Mouse (Mus musculus): Measurements from ENCODE around the gene Mospd2. TPM values are rescaled to one million over a fixed set of nuclear protein-coding genes. Genes with fewer than 3 reads are reported as not detected.

Gene Mospd2
- total RNA-seq (2021), result 10 to 100 TPM; 11.2 to 13.0 TPM
- long read RNA-seq, experiment 1, partial matches to known transcripts, result 0 of 2 reads
- long read RNA-seq, experiment 1, other reads (novel, unspliced or antisense), result 0 of 2 reads
- long read RNA-seq, experiment 2, partial matches to known transcripts, result 0 of 2 reads
- long read RNA-seq, experiment 2, other reads (novel, unspliced or antisense), result 0 of 2 reads

GRCm38 (mm10) chrX:164980193-164980775, at the start of gene Mospd2, which contains the start of gene Fancb:
Gene Mospd2, minus strand, starts transcription at chrX:164980375.
Gene Fancb, plus strand, starts transcription at chrX:164980592.
- DNase-seq, result peak; percentile 86 to 97

GRCm38 (mm10) chrX:165004779-165005324, 24.7 kb upstream of the Mospd2 start, which contains the start of gene Gm17604:
Gene Gm17604, minus strand, starts transcription at chrX:165004829.
- no peak for DNase-seq

- DNase-seq, result peak; percentile 7 to 29
Observed at GRCm38 (mm10) chrX:165003141-165003540, 23.0 kb upstream of the Mospd2 start.

- no peak for DNase-seq
Observed at GRCm38 (mm10) chrX:164978866-164979265, 1.3 kb downstream of the Mospd2 start.

- no peak for DNase-seq
Observed at GRCm38 (mm10) chrX:164971206-164971605, 9.0 kb downstream of the Mospd2 start.

GRCm38 (mm10) chrX:164965750-164966448, 14.3 kb downstream of the Mospd2 start:
- no peak for DNase-seq

GRCm38 (mm10) chrX:164952601-164953375, 27.4 kb downstream of the Mospd2 start:
- peak; percentile 35 to 69 for DNase-seq

- DNase-seq, result peak; percentile 18 to 59
Observed at GRCm38 (mm10) chrX:164951858-164952576, 28.2 kb downstream of the Mospd2 start.

GRCm38 (mm10) chrX:164941540-164941939, 38.6 kb downstream of the Mospd2 start:
- peak in 1 of 2 experiments; percentile 26 for DNase-seq

GRCm38 (mm10) chrX:164912993-164913392, 67.2 kb downstream of the Mospd2 start:
- no peak for DNase-seq

- no peak for DNase-seq
Observed at GRCm38 (mm10) chrX:164912186-164912585, 68.0 kb downstream of the Mospd2 start.

GRCm38 (mm10) chrX:164901847-164902246, 78.3 kb downstream of the Mospd2 start:
- no peak for DNase-seq

- no peak for DNase-seq
Observed at GRCm38 (mm10) chrX:164899805-164900204, 80.4 kb downstream of the Mospd2 start.

GRCm38 (mm10) chrX:164886260-164886659, 93.9 kb downstream of the Mospd2 start:
- no peak for DNase-seq

Other genes with a start within 250 kb of the Mospd2 start
- under 1 TPM; 0.37 to 0.82 TPM for gene Fancb, start 217 bp upstream of the Mospd2 start, total RNA-seq (2021)
- gene Gm17604, start 24.5 kb upstream of the Mospd2 start, total RNA-seq (2021), result not detected

Data from heart, adult 18-20 months (tissue).